Mouse (Mus musculus) G1E (cell line): Measurements from ENCODE around the gene Camk2g. TPM values are rescaled to one million over a fixed set of nuclear protein-coding genes. Genes with fewer than 3 reads are reported as not detected.
"Not testable (repeated sequence)": the region's sequence is repeated elsewhere in the genome, so short reads cannot be mapped to it uniquely, and the experiment has no call there.

Source experiments
- ATAC-seq: 2 replicates; pipeline ENCODE4 v1.8.0; 2016; ENCODE audit warnings: mild to moderate bottlenecking; ENCODE audit not compliant: insufficient number of reproducible peaks, poor library complexity, low FRiP score, severe bottlenecking; ENCODE audit errors: extremely low read depth
- DNase-seq: peaks from one replicate; pipeline ENCODE4 v3.0.0; 2012; ENCODE audit warnings: low spot score
- H3K27me3 ChIP-seq: 2 replicates; pipeline ENCODE4 v1.6.1; 2012; ENCODE audit warnings: mild to moderate bottlenecking, low read length, inconsistent platforms; ENCODE audit not compliant: insufficient read depth
- H3K36me3 ChIP-seq: replicated peaks from 2 replicates; pipeline ENCODE3; 2012; ENCODE audit warnings: mild to moderate bottlenecking, inconsistent platforms
- H3K4me1 ChIP-seq: 2 replicates; pipeline ENCODE4 v1.6.1; 2012; ENCODE audit warnings: low read depth, low read length, inconsistent platforms, mixed read lengths; ENCODE audit not compliant: insufficient read depth
- H3K4me3 ChIP-seq: 2 replicates; pipeline ENCODE4 v1.5.1; 2012; ENCODE audit warnings: low read depth, mild to moderate bottlenecking, inconsistent platforms, low read length, moderate library complexity, mixed read lengths
- H3K9me3 ChIP-seq: replicated peaks from 2 replicates; pipeline ENCODE4 v1.6.1; 2012; ENCODE audit warnings: inconsistent platforms
- CTCF ChIP-seq: IDR thresholded peaks from 2 replicates; pipeline ENCODE4 v1.5.1; 2012; ENCODE audit warnings: low read depth, low read length, inconsistent platforms, mixed read lengths
- GATA1 ChIP-seq: IDR thresholded peaks from 2 replicates; pipeline ENCODE4 v1.6.1; 2012; ENCODE audit warnings: borderline replicate concordance, low read length, inconsistent platforms, mixed read lengths
- GATA2 ChIP-seq: IDR thresholded peaks from 2 replicates; pipeline ENCODE4 v1.6.1; 2012; ENCODE audit warnings: low read depth, low read length, inconsistent platforms, borderline replicate concordance
- POLR2AphosphoS5 ChIP-seq: IDR thresholded peaks from 2 replicates; pipeline ENCODE4 v1.6.1; 2012; ENCODE audit warnings: low read depth, low read length, inconsistent platforms; ENCODE audit not compliant: insufficient replicate concordance
- TAL1 ChIP-seq: conservative IDR thresholded peaks from 2 replicates; pipeline ENCODE4 v1.6.1; 2012; ENCODE audit warnings: low read depth, low read length, inconsistent platforms, mixed read lengths
- polyA plus RNA-seq: library from polyadenylated mRNA; stranded (reverse); fragments of >175 nt; gene quantifications from 2 replicates; pipeline ENCODE4 v1.2.3, GENCODE M21; 2012
- total RNA-seq, 2 experiments: library from RNA; stranded (forward) in 1 of 2; stranded (reverse) in 1 of 2; fragments of 200-1000 nt in 1 of 2; fragments of >200 nt in 1 of 2; fragmentation: Nextera tagmentation in 1 of 2; gene quantifications; 2 replicates each; pipeline ENCODE4 v1.2.3; 2014 to 2017

Gene Camk2g
- total and polyA plus RNA-seq, 3 experiments: 30.3 to 37.4 (median 35.9) TPM

- DNase-seq (no peak), ATAC-seq (no peak)
- Histone ChIP-seq H3K9me3 (no peaks in the 10 kb centered on the region), H3K4me1 (peaks cover 73% of the 10 kb centered on the region), H3K4me3 (peak overlapping the region; percentile 28; the same call in 1 of the 2 replicates), H3K36me3 (peaks cover 98% of the 10 kb centered on the region), H3K27me3 (no peaks in the 10 kb centered on the region)
- TF ChIP-seq TAL1: no peak
Observed at GRCm38 (mm10) chr14:20721371-20721770, 72.5 kb downstream of the Camk2g start.

GRCm38 (mm10) chr14:20719767-20720166 lies 74.1 kb downstream of the Camk2g start:
- Histone ChIP-seq H3K27me3 (no peaks in the 10 kb centered on the region), H3K4me1 (peaks cover 57% of the 10 kb centered on the region), H3K9me3 (no peaks in the 10 kb centered on the region), H3K4me3 (no peak overlapping the region), H3K36me3 (peaks cover 98% of the 10 kb centered on the region)
- TF ChIP-seq GATA2: no peak
- TF ChIP-seq GATA1: no peak
- TF ChIP-seq TAL1: no peak
- TF ChIP-seq POLR2AphosphoS5: peak; percentile 90
- DNase-seq (no peak), ATAC-seq (peak; percentile 1; the same call in 1 of the 2 replicates)

- Histone ChIP-seq H3K27me3 (no peaks in the 10 kb centered on the region), H3K4me3 (no peak overlapping the region), H3K9me3 (no peaks in the 10 kb centered on the region), H3K36me3 (peaks cover 98% of the 10 kb centered on the region), H3K4me1 (peaks cover 47% of the 10 kb centered on the region)
- no peak for TF ChIP-seq CTCF
- TF ChIP-seq POLR2AphosphoS5: no peak
- TF ChIP-seq TAL1: no peak
- TF ChIP-seq GATA1: no peak
- no peak for TF ChIP-seq GATA2
- DNase-seq (no peak), ATAC-seq (no peak)
Observed at GRCm38 (mm10) chr14:20718443-20718842, 75.4 kb downstream of the Camk2g start.

GRCm38 (mm10) chr14:20713832-20714231 lies 80.1 kb downstream of the Camk2g start:
- H3K4me3 ChIP-seq: no peak overlapping the region
- TF ChIP-seq POLR2AphosphoS5 (no peak), GATA2 (no peak)
- peaks cover 15% of the 10 kb centered on the region for H3K4me1 ChIP-seq
- no peaks in the 10 kb centered on the region for H3K9me3 ChIP-seq
- DNase-seq (no peak), ATAC-seq (no peak)
- peaks cover 96% of the 10 kb centered on the region for H3K36me3 ChIP-seq
- H3K27me3 ChIP-seq: no peaks in the 10 kb centered on the region

- Histone ChIP-seq H3K9me3 (no peaks in the 10 kb centered on the region), H3K27me3 (no peaks in the 10 kb centered on the region), H3K4me3 (peak overlapping the region; percentile 82), H3K4me1 (peaks cover 44% of the 10 kb centered on the region), H3K36me3 (peaks cover 59% of the 10 kb centered on the region)
- ATAC-seq (no peak), DNase-seq (no peak)
- TF ChIP-seq POLR2AphosphoS5: no peak
- TF ChIP-seq GATA2: no peak
- TF ChIP-seq TAL1: no peak
- no peak for TF ChIP-seq GATA1
- TF ChIP-seq CTCF: no peak
Observed at GRCm38 (mm10) chr14:20708239-20708638, 85.6 kb downstream of the Camk2g start.

GRCm38 (mm10) chr14:20707201-20708190 lies 86.4 kb downstream of the Camk2g start, which contains the start of gene Zswim8:
Gene Zswim8 (plus strand): TSS chr14:20707552.
- peak within 1 kb of the TSS; percentile 82 for H3K4me3 ChIP-seq
- ATAC-seq (peak; percentile 69), DNase-seq (peak; percentile 88)
- H3K36me3 ChIP-seq: peaks cover 51% of the 10 kb centered on the region
- TF ChIP-seq GATA1 (no peak), POLR2AphosphoS5 (0 out of 2 replicates have a peak, but pooled peaks have one; percentile 44), TAL1 (no peak), CTCF (no peak), GATA2 (no peak)
- H3K27me3 ChIP-seq: no peaks in the 10 kb centered on the region
- H3K9me3 ChIP-seq: no peaks in the 10 kb centered on the region
- peaks cover 44% of the 10 kb centered on the region for H3K4me1 ChIP-seq

GRCm38 (mm10) chr14:20703461-20703860 lies 90.4 kb downstream of the Camk2g start:
- ATAC-seq, H3K9me3 ChIP-seq, DNase-seq, H3K27me3 ChIP-seq: not testable (repeated sequence)
- Histone ChIP-seq H3K4me1 (peaks cover 65% of the 10 kb centered on the region), H3K36me3 (peaks cover 35% of the 10 kb centered on the region), H3K4me3 (peak overlapping the region; percentile 92)
